Mouse (Mus musculus) MEL (cell line): ENCODE data around the gene Acvr1. TPM values are rescaled to one million over a fixed set of nuclear protein-coding genes. Genes with fewer than 3 reads are reported as not detected.

Experiments
- DNase-seq: peaks from one replicate; pipeline ENCODE4 v3.0.0; 2011; ENCODE audit warnings: low read depth, low spot score
- H3K27ac ChIP-seq: 2 replicates; pipeline ENCODE4 v1.5.1; 2012; ENCODE audit warnings: low read depth, mild to moderate bottlenecking, control low read depth, low read length, moderate library complexity; ENCODE audit not compliant: control insufficient read depth
- H3K27me3 ChIP-seq, 2 experiments: fragments of 150-350 bp in 1 of 2; sonication (generic) in 1 of 2; 2 replicates each; pipeline ENCODE4 v1.6.1; 2012; ENCODE audit warnings: low read length in 2 of 2, mild to moderate bottlenecking in 2 of 2, improper control_type of control experiment in 1 of 2, moderate library complexity in 1 of 2; ENCODE audit not compliant: insufficient read depth in 2 of 2, control insufficient read depth in 1 of 2
- H3K36me3 ChIP-seq, 2 experiments: 2 replicates each; pipeline ENCODE4 v1.6.1; 2012 to 2014; ENCODE audit warnings: low read length in 2 of 2, improper control_type of control experiment in 1 of 2, inconsistent platforms in 1 of 2, mild to moderate bottlenecking in 1 of 2; ENCODE audit not compliant: insufficient read depth in 2 of 2, control insufficient read depth in 1 of 2
- H3K4me1 ChIP-seq, 2 experiments: fragments of 150-350 bp in 1 of 2; sonication (generic) in 1 of 2; 2 replicates each; pipeline ENCODE4 v1.6.1; 2012; ENCODE audit warnings: low read length in 2 of 2, improper control_type of control experiment in 1 of 2, mild to moderate bottlenecking in 1 of 2; ENCODE audit not compliant: insufficient read depth in 2 of 2, control insufficient read depth in 1 of 2
- H3K4me3 ChIP-seq, 2 experiments: fragments of 150-350 bp in 1 of 2; sonication (generic) in 1 of 2; 2 replicates each; pipeline ENCODE4 v1.5.1; 2012; ENCODE audit warnings: low read depth in 2 of 2, low read length in 2 of 2, mild to moderate bottlenecking in 2 of 2, moderate library complexity in 2 of 2, control low read depth in 1 of 2, improper control_type of control experiment in 1 of 2; ENCODE audit not compliant: control insufficient read depth in 1 of 2, insufficient read depth in 1 of 2
- H3K79me2 ChIP-seq: 2 replicates; pipeline ENCODE4 v1.6.1; 2012; ENCODE audit warnings: mild to moderate bottlenecking, low read length, moderate library complexity; ENCODE audit not compliant: control insufficient read depth, poor library complexity, insufficient read depth
- H3K9ac ChIP-seq: 2 replicates; pipeline ENCODE4 v1.6.1; 2012; ENCODE audit warnings: low read depth, mild to moderate bottlenecking, control low read depth, low read length, moderate library complexity; ENCODE audit not compliant: control insufficient read depth, poor library complexity, severe bottlenecking
- H3K9me3 ChIP-seq: fragments of 150-350 bp; sonication (generic); replicated peaks from 2 replicates; pipeline ENCODE4 v1.6.1; 2012; ENCODE audit warnings: mild to moderate bottlenecking, low read length, improper control_type of control experiment, moderate library complexity; ENCODE audit not compliant: insufficient read depth
- BHLHE40 ChIP-seq: IDR thresholded peaks from 2 replicates; pipeline ENCODE4 v1.6.1; 2012; ENCODE audit warnings: low read depth, mild to moderate bottlenecking, inconsistent platforms, low read length, improper control_type of control experiment, borderline replicate concordance
- CHD1 ChIP-seq: IDR thresholded peaks from 2 replicates; pipeline ENCODE4 v1.6.1; 2012; ENCODE audit warnings: low read depth, mild to moderate bottlenecking, inconsistent platforms, low read length, improper control_type of control experiment
- E2F4 ChIP-seq: IDR thresholded peaks from 2 replicates; pipeline ENCODE4 v1.6.1; 2011; ENCODE audit warnings: low read depth, low read length, improper control_type of control experiment, borderline replicate concordance
- ELF1 ChIP-seq: IDR thresholded peaks from 2 replicates; pipeline ENCODE4 v1.6.1; 2014; ENCODE audit warnings: low read depth, mild to moderate bottlenecking, inconsistent platforms, low read length, improper control_type of control experiment, moderate library complexity
- EP300 ChIP-seq, 2 experiments: IDR thresholded peaks; 2 replicates each; pipeline ENCODE4 v1.6.1; 2011; ENCODE audit warnings: improper control_type of control experiment in 2 of 2, low read length in 2 of 2, low read depth in 1 of 2, mild to moderate bottlenecking in 1 of 2
- ETS1 ChIP-seq: IDR thresholded peaks from 2 replicates; pipeline ENCODE4 v1.6.1; 2012; ENCODE audit warnings: low read depth, mild to moderate bottlenecking, inconsistent platforms, low read length, improper control_type of control experiment, moderate library complexity
- GABPA ChIP-seq: IDR thresholded peaks from 2 replicates; pipeline ENCODE4 v1.6.1; 2012; ENCODE audit warnings: low read depth, mild to moderate bottlenecking, inconsistent platforms, low read length, improper control_type of control experiment, moderate library complexity
- HCFC1 ChIP-seq: IDR thresholded peaks from 2 replicates; pipeline ENCODE4 v1.6.1; 2012; ENCODE audit warnings: low read depth, mild to moderate bottlenecking, inconsistent platforms, low read length, improper control_type of control experiment, moderate library complexity
- JUND ChIP-seq: IDR thresholded peaks from 2 replicates; pipeline ENCODE4 v1.6.1; 2011; ENCODE audit warnings: low read depth, mild to moderate bottlenecking, improper control_type of control experiment, low read length
- MAZ ChIP-seq: IDR thresholded peaks from 2 replicates; pipeline ENCODE4 v1.6.1; 2012; ENCODE audit warnings: low read depth, mild to moderate bottlenecking, inconsistent platforms, low read length, improper control_type of control experiment
- MEF2A ChIP-seq: IDR thresholded peaks from 2 replicates; pipeline ENCODE4 v1.6.1; 2014; ENCODE audit warnings: low read depth, mild to moderate bottlenecking, inconsistent platforms, low read length, improper control_type of control experiment; ENCODE audit not compliant: poor library complexity, insufficient replicate concordance, severe bottlenecking; ENCODE audit errors: extremely low read depth
- MXI1 ChIP-seq: IDR thresholded peaks from 2 replicates; pipeline ENCODE4 v1.6.1; 2011; ENCODE audit warnings: mild to moderate bottlenecking, low read depth, low read length, improper control_type of control experiment
- MYB ChIP-seq: IDR thresholded peaks from 2 replicates; pipeline ENCODE4 v1.6.1; 2011; ENCODE audit warnings: mild to moderate bottlenecking, low read depth, low read length, improper control_type of control experiment
- MYC ChIP-seq: IDR thresholded peaks from 2 replicates; pipeline ENCODE4 v1.6.1; 2011; ENCODE audit warnings: low read depth, mild to moderate bottlenecking, low read length, improper control_type of control experiment, moderate library complexity
- NELFE ChIP-seq: IDR thresholded peaks from 2 replicates; pipeline ENCODE4 v1.6.1; 2011; ENCODE audit warnings: low read depth, low read length, improper control_type of control experiment
- NRF1 ChIP-seq: IDR thresholded peaks from 2 replicates; pipeline ENCODE4 v1.6.1; 2014; ENCODE audit warnings: low read depth, mild to moderate bottlenecking, inconsistent platforms, low read length, improper control_type of control experiment, moderate library complexity; ENCODE audit not compliant: poor library complexity, insufficient read depth, severe bottlenecking
- POLR2A ChIP-seq, 2 experiments: IDR thresholded peaks; 2 replicates each; pipeline ENCODE4 v1.6.1; 2011 to 2012; ENCODE audit warnings: low read length in 2 of 2, mild to moderate bottlenecking in 2 of 2, control low read depth in 1 of 2, improper control_type of control experiment in 1 of 2, low read depth in 1 of 2, moderate library complexity in 1 of 2; ENCODE audit not compliant: control insufficient read depth in 1 of 2, insufficient read depth in 1 of 2, poor library complexity in 1 of 2
- POLR2AphosphoS2 ChIP-seq: IDR thresholded peaks from 2 replicates; pipeline ENCODE4 v1.6.1; 2011; ENCODE audit warnings: low read length, improper control_type of control experiment
- RAD21 ChIP-seq: IDR thresholded peaks from 2 replicates; pipeline ENCODE4 v1.6.1; 2011; ENCODE audit warnings: mild to moderate bottlenecking, low read depth, low read length, improper control_type of control experiment
- RCOR1 ChIP-seq: IDR thresholded peaks from 2 replicates; pipeline ENCODE4 v1.6.1; 2012; ENCODE audit warnings: low read depth, mild to moderate bottlenecking, inconsistent platforms, low read length, improper control_type of control experiment
- SIN3A ChIP-seq: IDR thresholded peaks from 2 replicates; pipeline ENCODE4 v1.6.1; 2012; ENCODE audit warnings: low read length, improper control_type of control experiment, inconsistent platforms
- SMC3 ChIP-seq: IDR thresholded peaks from 2 replicates; pipeline ENCODE4 v1.6.1; 2011; ENCODE audit warnings: low read depth, low read length, improper control_type of control experiment
- TAL1 ChIP-seq: IDR thresholded peaks from 2 replicates; pipeline ENCODE4 v1.6.1; 2012; ENCODE audit warnings: mild to moderate bottlenecking, inconsistent platforms, low read length, moderate library complexity, mixed read lengths
- TBP ChIP-seq: IDR thresholded peaks from 2 replicates; pipeline ENCODE4 v1.8.0; 2011; ENCODE audit warnings: low read depth, low read length, improper control_type of control experiment
- USF1 ChIP-seq: IDR thresholded peaks from 2 replicates; pipeline ENCODE4 v1.6.1; 2014; ENCODE audit warnings: low read depth, mild to moderate bottlenecking, inconsistent platforms, low read length, improper control_type of control experiment, moderate library complexity
- USF2 ChIP-seq, 2 experiments: IDR thresholded peaks; 2 replicates each; pipeline ENCODE4 v1.6.1; 2011 to 2012; ENCODE audit warnings: improper control_type of control experiment in 2 of 2, low read length in 2 of 2, borderline replicate concordance in 1 of 2, inconsistent platforms in 1 of 2, low read depth in 1 of 2, mild to moderate bottlenecking in 1 of 2; ENCODE audit not compliant: insufficient read depth in 1 of 2
- ZC3H11A ChIP-seq: IDR thresholded peaks from 2 replicates; pipeline ENCODE4 v1.6.1; 2012; ENCODE audit warnings: low read depth, mild to moderate bottlenecking, inconsistent platforms, low read length, improper control_type of control experiment
- ZKSCAN1 ChIP-seq: IDR thresholded peaks from 2 replicates; pipeline ENCODE4 v1.6.1; 2012; ENCODE audit warnings: low read depth, mild to moderate bottlenecking, inconsistent platforms, low read length, improper control_type of control experiment, moderate library complexity
- ZMIZ1 ChIP-seq: IDR thresholded peaks from 2 replicates; pipeline ENCODE4 v1.6.1; 2012; ENCODE audit warnings: low read depth, mild to moderate bottlenecking, inconsistent platforms, low read length, improper control_type of control experiment, moderate library complexity
- ZNF384 ChIP-seq: IDR thresholded peaks from 2 replicates; pipeline ENCODE4 v1.6.1; 2012; ENCODE audit warnings: low read depth, mild to moderate bottlenecking, inconsistent platforms, low read length, improper control_type of control experiment
- polyA plus RNA-seq, 2 experiments: library from polyadenylated mRNA; stranded (reverse) in 1 of 2; unstranded in 1 of 2; fragments of >175 nt in 1 of 2; fragments of >200 nt in 1 of 2; gene quantifications; 2 replicates each; pipeline versions ENCODE4 v1.2.1 to v1.2.4; 2012; ENCODE audit warnings: low replicate concordance in 2 of 2, low read depth in 1 of 2; ENCODE audit not compliant: insufficient read length in 2 of 2, insufficient read depth in 1 of 2, missing spikeins in 1 of 2
- total RNA-seq: library from RNA; depleted of rRNA; stranded (reverse); fragments of 300-350 nt; gene quantifications from 2 replicates; pipeline ENCODE4 v1.2.3, GENCODE M21; 2012

Gene Acvr1
- total and polyA plus RNA-seq, 3 experiments: not detected

- no peaks in the 10 kb centered on the region for H3K79me2 ChIP-seq
- H3K27me3 ChIP-seq: no peaks in the 10 kb centered on the region
- H3K9ac ChIP-seq: no peak overlapping the region
- TF ChIP-seq ZMIZ1 (no peak), USF2 (IDR thresholded peaks at IDR 0.05; ENCODE audit: borderline replicate concordance in 1 of 2, insufficient read depth in 1 of 2, low read depth in 1 of 2, low read length in 2 of 2) (no peak), ELF1 (no peak), JUND (no peak), SMC3 (no peak), POLR2AphosphoS2 (no peak), RAD21 (no peak), NELFE (no peak), USF1 (no peak), BHLHE40 (no peak), SIN3A (no peak), MEF2A (no peak), MYC (no peak), TBP (no peak), RCOR1 (no peak), MYB (no peak), ZC3H11A (no peak), EP300 (IDR thresholded peaks at IDR 0.05; ENCODE audit: low read depth in 1 of 2, low read length in 2 of 2) (no peak), MAZ (no peak)
- TF ChIP-seq, all 39 proteins: peak for 0
- no peak for DNase-seq
- Histone ChIP-seq H3K4me1 (no peaks in the 10 kb centered on the region), H3K36me3 (no peaks in the 10 kb centered on the region), H3K4me3 (no peak overlapping the region), H3K9me3 (no peaks in the 10 kb centered on the region), H3K27ac (no peak overlapping the region)
Observed at GRCm38 (mm10) chr2:58595350-58595749, 28.4 kb upstream of the Acvr1 start.

DNA sequence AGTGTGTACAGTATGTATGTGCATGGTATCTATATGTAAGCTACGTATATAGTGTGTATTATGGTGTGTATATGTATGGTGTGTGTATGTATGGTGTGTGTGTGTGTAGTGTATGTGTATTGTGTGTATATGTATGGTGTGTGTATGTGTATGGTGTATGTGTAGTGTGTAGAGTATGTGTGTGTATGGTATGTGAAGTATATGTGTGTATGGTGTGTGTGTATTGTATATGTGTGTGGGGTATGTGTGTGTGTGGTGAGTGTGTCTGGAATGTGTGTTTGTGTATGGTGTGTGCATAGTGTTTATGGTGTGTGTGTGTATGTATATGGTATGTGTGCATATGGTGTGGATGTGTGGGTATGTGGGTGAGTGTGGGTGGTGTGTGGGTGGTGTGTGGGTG is 23.1 kb upstream of the Acvr1 start:
- no peak for DNase-seq
- no peaks in the 10 kb centered on the region for H3K36me3 ChIP-seq
- H3K27me3 ChIP-seq: no peaks in the 10 kb centered on the region
- no peaks in the 10 kb centered on the region for H3K4me1 ChIP-seq
- no peaks in the 10 kb centered on the region for H3K79me2 ChIP-seq
- H3K9me3 ChIP-seq: no peaks in the 10 kb centered on the region
- TF ChIP-seq POLR2A (IDR thresholded peaks at IDR 0.05; ENCODE audit: control insufficient read depth in 1 of 2, insufficient read depth in 1 of 2, low read depth in 1 of 2, low read length in 2 of 2, poor library complexity in 1 of 2) (no peak), ZNF384 (no peak), NRF1 (no peak), RAD21 (no peak), SMC3 (no peak), CHD1 (no peak), GABPA (no peak), MYC (no peak), MYB (no peak), MAZ (no peak), TAL1 (no peak), ZKSCAN1 (no peak), USF1 (no peak), E2F4 (no peak), ETS1 (no peak), MXI1 (no peak), NELFE (no peak), HCFC1 (no peak)
- H3K27ac ChIP-seq: no peak overlapping the region
- no peak overlapping the region for H3K4me3 ChIP-seq
- H3K9ac ChIP-seq: no peak overlapping the region
